Mouse (Mus musculus): ENCODE measurements around the gene Scaf11. TPM values are rescaled to one million over a fixed set of nuclear protein-coding genes. Genes with fewer than 3 reads are reported as not detected.

Scaf11 gene
- polyA plus RNA-seq, 1 experiment from 2014 or later, result 106 TPM

DNA sequence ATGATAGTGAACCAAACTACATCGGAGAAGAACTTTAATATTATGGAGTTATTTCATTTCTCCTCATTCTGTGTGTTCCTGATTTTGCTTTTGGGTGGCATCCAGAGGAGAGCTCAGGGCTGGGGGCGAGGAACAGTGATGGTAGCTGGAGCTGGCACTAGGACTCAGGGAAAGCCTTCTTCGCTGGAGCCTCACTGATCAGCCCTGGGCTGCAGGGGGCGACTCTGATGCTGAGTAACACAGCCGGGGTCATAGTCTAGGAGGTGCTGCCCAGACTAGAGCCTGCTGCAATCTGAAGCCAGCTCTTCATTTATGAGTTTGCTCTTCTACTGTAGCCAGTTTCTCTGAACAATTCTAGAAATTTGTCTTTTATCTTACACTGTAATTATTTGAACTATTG lies 87.5 kb downstream of the Scaf11 start:
- DNase-seq (ENCODE audit: low spot score) (no peak), ATAC-seq (replicated peaks; ENCODE audit: low FRiP score) (peak; percentile 54; the same call in 1 of the 2 replicates)
- Histone ChIP-seq H3K36me3 (ENCODE audit: control insufficient read depth, insufficient read depth, low read length) (peaks cover 40% of the 10 kb centered on the region), H3K4me3 (ENCODE audit: low read depth, low read length) (no peak overlapping the region), H3K4me2 (no peak overlapping the region), H3K9me3 (ENCODE audit: control insufficient read depth, low read length) (no peaks in the 10 kb centered on the region), H3K4me1 (replicated peaks; ENCODE audit: control insufficient read depth, insufficient read depth, low read length) (no peaks in the 10 kb centered on the region), H3K27ac (ENCODE audit: low read depth, low read length) (no peak overlapping the region), H3K27me3 (replicated peaks; ENCODE audit: control insufficient read depth, insufficient read depth, low read length) (no peaks in the 10 kb centered on the region), H3K9ac (ENCODE audit: low read depth, low read length) (no peak overlapping the region)
- WGBS, result 85% methylated on average over 5 of the region's 5 CpGs

DNA sequence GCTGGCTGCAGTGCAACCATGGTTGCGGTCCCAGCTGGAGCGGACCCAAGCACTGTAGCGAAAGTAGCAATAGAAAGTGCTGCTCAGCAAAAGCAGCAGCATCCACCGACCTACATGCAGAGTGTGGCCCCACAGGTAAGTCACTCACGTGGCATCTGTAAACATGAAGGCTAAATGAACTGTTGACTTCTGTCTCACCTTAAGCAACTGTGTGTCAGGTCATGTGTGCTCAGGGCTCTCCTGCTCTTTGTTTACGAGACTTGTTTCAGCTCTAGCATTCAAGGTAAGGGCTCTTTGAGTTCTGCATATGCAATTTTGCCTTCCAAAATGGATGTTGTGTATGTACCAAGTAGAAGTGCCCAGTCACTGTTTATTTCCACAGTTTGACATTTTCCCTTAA lies 88.0 kb downstream of the Scaf11 start:
- no peak for DNase-seq (ENCODE audit: low spot score)
- Histone ChIP-seq H3K27ac (ENCODE audit: low read depth, low read length) (no peak overlapping the region), H3K27me3 (replicated peaks; ENCODE audit: control insufficient read depth, insufficient read depth, low read length) (no peaks in the 10 kb centered on the region), H3K4me1 (replicated peaks; ENCODE audit: control insufficient read depth, insufficient read depth, low read length) (no peaks in the 10 kb centered on the region), H3K4me2 (no peak overlapping the region), H3K36me3 (ENCODE audit: control insufficient read depth, insufficient read depth, low read length) (peaks cover 41% of the 10 kb centered on the region), H3K9ac (ENCODE audit: low read depth, low read length) (no peak overlapping the region), H3K9me3 (ENCODE audit: control insufficient read depth, low read length) (no peaks in the 10 kb centered on the region), H3K4me3 (ENCODE audit: low read depth, low read length) (no peak overlapping the region)
- no peak for ATAC-seq (replicated peaks; ENCODE audit: low FRiP score)
- 85% methylated on average over 6 of the region's 6 CpGs for whole genome bisulfite sequencing

DNA sequence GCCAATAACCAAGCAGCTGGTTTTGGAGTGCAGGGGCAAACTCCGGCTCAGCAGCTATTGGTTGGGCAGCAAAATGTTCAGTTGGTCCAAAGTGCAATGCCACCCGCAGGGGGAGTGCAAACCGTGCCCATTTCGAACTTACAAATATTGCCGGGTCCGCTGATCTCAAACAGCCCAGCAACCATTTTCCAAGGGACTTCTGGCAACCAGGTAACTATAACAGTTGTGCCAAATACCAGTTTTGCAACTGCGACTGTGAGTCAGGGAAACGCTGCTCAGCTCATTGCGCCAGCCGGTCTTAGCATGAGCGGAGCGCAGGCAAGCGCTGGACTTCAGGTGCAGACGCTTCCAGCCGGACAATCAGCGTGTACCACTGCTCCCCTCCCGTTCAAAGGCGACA lies 89.3 kb downstream of the Scaf11 start:
- Histone ChIP-seq H3K9ac (ENCODE audit: low read depth, low read length) (no peak overlapping the region), H3K27ac (ENCODE audit: low read depth, low read length) (no peak overlapping the region), H3K4me1 (replicated peaks; ENCODE audit: control insufficient read depth, insufficient read depth, low read length) (no peaks in the 10 kb centered on the region), H3K4me2 (no peak overlapping the region), H3K4me3 (ENCODE audit: low read depth, low read length) (no peak overlapping the region), H3K9me3 (ENCODE audit: control insufficient read depth, low read length) (no peaks in the 10 kb centered on the region), H3K36me3 (ENCODE audit: control insufficient read depth, insufficient read depth, low read length) (peaks cover 43% of the 10 kb centered on the region), H3K27me3 (replicated peaks; ENCODE audit: control insufficient read depth, insufficient read depth, low read length) (no peaks in the 10 kb centered on the region)
- WGBS, result 94% methylated on average over 18 of the region's 18 CpGs
- ATAC-seq (replicated peaks; ENCODE audit: low FRiP score) (no peak), DNase-seq (ENCODE audit: low spot score) (no peak)

DNA sequence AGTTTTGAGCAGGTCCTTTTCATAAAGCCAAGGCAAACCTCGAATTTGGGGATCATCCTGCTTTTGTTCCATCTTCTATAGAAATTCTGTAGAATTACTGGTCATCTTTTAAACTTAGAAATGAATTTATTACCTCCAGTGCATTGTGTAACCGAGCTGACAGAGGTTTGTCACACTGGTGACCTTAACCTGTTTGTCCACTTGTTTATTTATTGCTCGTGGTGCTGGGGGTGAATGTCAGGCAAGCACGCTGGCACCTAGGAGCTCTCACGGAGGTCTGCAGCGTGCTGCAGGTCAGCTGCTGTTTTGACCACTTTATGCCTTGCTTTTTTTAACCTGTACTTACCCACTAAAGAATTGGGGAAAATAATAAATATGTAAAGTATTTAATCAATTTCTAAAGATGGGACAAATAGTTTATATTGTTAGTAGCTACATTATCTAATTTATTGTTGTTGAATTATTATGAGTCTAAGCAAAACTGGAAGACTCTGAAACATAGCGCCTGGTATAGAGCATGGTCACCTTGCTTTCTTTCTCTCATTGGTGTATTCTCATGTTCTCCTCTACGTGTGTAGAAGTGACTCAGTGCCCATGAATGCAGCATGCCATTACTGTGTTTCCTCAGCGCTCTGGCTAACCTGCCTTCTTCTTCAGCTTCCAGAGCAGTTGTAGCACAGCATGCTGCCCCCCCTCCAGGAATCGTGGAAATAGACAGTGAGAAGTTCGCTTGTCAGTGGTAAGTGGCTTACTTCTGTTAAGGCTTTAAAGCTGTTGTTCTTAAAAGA lies 94.3 kb downstream of the Scaf11 start:
- no peak for DNase-seq (ENCODE audit: low spot score)
- Histone ChIP-seq H3K36me3 (ENCODE audit: control insufficient read depth, insufficient read depth, low read length) (peaks cover 55% of the 10 kb centered on the region), H3K27ac (ENCODE audit: low read depth, low read length) (no peak overlapping the region), H3K4me3 (ENCODE audit: low read depth, low read length) (no peak overlapping the region), H3K9ac (ENCODE audit: low read depth, low read length) (no peak overlapping the region), H3K27me3 (replicated peaks; ENCODE audit: control insufficient read depth, insufficient read depth, low read length) (no peaks in the 10 kb centered on the region), H3K4me2 (no peak overlapping the region), H3K4me1 (replicated peaks; ENCODE audit: control insufficient read depth, insufficient read depth, low read length) (no peaks in the 10 kb centered on the region), H3K9me3 (ENCODE audit: control insufficient read depth, low read length) (no peaks in the 10 kb centered on the region)
- ATAC-seq (replicated peaks; ENCODE audit: low FRiP score), result no peak
- WGBS, result 87% methylated on average over 11 of the region's 11 CpGs

DNA sequence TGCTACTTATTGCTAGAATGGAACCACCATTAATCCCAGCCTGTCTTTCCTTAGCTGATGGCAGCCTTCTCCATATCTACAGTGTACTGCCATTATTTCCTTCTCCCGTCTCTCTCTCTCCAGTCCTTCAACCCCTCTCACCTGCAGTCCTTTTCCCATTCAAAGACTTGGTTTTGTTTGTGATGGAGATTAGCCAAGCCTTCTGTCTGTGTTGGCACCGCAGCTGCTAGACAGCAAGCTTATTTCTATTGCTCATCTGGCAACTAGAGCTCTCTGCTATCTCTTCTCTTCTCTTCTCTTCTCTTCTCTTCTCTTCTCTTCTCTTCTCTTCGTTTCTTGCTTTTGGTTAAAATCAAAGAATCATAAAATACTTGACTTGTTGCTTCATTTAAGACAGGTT lies 95.3 kb downstream of the Scaf11 start:
- Histone ChIP-seq H3K9me3 (ENCODE audit: control insufficient read depth, low read length) (no peaks in the 10 kb centered on the region), H3K4me2 (no peak overlapping the region), H3K4me3 (ENCODE audit: low read depth, low read length) (no peak overlapping the region), H3K9ac (ENCODE audit: low read depth, low read length) (no peak overlapping the region), H3K27ac (ENCODE audit: low read depth, low read length) (no peak overlapping the region), H3K4me1 (replicated peaks; ENCODE audit: control insufficient read depth, insufficient read depth, low read length) (no peaks in the 10 kb centered on the region), H3K27me3 (replicated peaks; ENCODE audit: control insufficient read depth, insufficient read depth, low read length) (no peaks in the 10 kb centered on the region), H3K36me3 (ENCODE audit: control insufficient read depth, insufficient read depth, low read length) (peaks cover 45% of the 10 kb centered on the region)
- 88% methylated on average over 3 of the region's 3 CpGs for WGBS
- DNase-seq (ENCODE audit: low spot score), result no peak
- no peak for ATAC-seq (replicated peaks; ENCODE audit: low FRiP score)

Small RNA genes lying within 50 kb of the gene (microRNA-seq; reads per million reads assigned to microRNA genes)
- not detected for gene Gm25397 (ENCODE audit: borderline number of aligned reads)

Other genes with a start within 250 kb of the Scaf11 start
- gene Arid2, start 173.3 kb downstream of the Scaf11 start, polyA plus RNA-seq (2014; fragmentation: Nextera tagmentation; extraction: Ambion mirVana), result 24.8 and 25.8 TPM in 2 replicates
- gene Slc38a1, start 182.1 kb upstream of the Scaf11 start, polyA plus RNA-seq (2014; fragmentation: Nextera tagmentation; extraction: Ambion mirVana), result 61.6 and 68.5 TPM in 2 replicates
- gene Slc38a2, start 238.9 kb upstream of the Scaf11 start, polyA plus RNA-seq (2014; fragmentation: Nextera tagmentation; extraction: Ambion mirVana), result 111 and 116 TPM in 2 replicates